Mouse (Mus musculus) mouse embryonic stem cell (cell line): ENCODE measurements around the gene Pip4k2a.
"Not testable (repeated sequence)": the region's sequence is repeated elsewhere in the genome, so short reads cannot be mapped to it uniquely, and the experiment has no call there.

Experiments
- in situ Hi-C, 2 experiments: fragments of 300-500 bp; cut with MboI; formaldehyde crosslinking; loops; 1 replicate in 1 of 2; 3 replicates in 1 of 2; pipeline ENCODE4 v1.14.3; 2019 to 2020; ENCODE audit warnings: low sequenced_read_pairs in 2 of 2, low pct_unique_long_range_greater_than_20kb in 1 of 2, mixed read lengths in 1 of 2; ENCODE audit not compliant: unreplicated experiment in 1 of 2

Gene Pip4k2a

DNA sequence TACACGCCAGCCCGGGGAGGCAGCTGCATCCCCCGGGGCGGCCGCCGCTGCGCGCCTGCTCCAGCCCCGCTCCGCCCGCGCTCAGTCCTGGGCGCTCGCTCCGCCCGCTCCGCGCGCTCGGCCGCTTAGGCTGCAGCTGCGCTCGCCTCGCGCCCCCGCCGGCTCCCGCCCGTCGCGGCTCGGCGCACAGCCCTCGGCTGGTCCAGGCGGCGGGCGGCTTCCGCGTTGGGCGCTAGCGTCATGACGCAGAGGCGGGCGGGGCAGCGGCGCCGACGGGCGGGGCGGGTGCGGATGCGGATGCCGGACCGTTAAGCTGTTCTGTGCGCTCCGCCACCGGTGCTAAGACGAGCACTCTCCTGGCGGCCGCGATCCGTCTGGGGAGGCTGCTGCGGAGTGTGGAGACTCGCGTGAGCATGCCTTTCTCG is at the start of gene Pip4k2a, which contains the start of gene 4930426L09Rik:
TSS of gene Pip4k2a (minus strand) at position 73 of the 425 bp plus-strand sequence.
TSS of gene 4930426L09Rik (plus strand) at position 290 of the 425 bp plus-strand sequence.
- in situ Hi-C loops = no loop called here

DNA sequence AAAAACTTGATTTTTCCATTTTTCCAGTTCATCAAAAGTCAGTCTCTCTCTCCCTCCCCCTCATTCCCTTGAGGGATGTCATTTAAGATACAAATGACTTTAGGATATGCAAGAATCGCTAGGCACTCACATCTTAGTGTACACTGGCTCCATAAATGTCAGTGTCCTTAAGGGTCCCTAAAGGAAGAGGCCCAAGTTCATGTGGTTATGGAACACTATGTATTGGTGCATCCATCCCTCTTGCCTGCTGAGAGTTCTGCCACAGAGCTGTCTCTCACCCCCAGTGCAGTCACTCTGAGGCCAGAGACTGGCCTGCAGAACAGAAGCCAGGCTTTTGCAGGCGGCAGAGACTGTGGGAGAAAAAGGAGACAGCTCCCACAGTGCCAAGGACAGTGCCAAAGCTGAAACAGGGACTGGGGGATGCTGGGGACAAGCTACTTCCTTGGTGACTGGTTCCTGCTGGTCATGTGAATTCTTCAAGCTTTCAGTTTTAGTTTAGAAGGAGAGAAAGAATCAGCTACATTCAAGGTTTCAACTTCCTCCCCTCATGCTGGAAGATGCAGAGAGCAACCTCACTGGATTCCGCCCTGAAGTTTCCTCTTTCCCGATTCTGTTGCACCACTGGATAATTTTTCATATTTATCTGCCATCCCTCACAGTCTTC is 40.1 kb upstream of the Pip4k2a start:
- in situ Hi-C loops = no loop called here

DNA sequence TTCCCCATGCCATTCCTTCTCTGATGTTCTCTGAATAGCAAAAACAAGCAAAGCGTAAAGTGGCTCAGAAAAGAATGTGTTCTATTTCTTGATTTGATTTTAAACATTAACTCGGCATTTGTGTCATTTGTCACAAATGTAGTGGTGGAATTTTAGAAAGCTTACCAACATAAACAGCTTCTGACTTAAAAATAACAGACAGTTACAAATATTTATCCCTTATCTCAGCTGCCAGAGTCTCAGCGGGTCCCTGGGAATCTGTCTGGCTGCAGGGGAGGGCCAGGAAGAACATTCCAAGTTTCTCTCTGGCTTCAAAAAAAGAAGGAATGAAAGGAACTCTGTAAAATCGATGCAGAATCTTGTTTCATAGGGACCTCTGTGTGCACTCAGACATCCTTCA is 39.5 kb upstream of the Pip4k2a start:
- in situ Hi-C loops = no loop called here

DNA sequence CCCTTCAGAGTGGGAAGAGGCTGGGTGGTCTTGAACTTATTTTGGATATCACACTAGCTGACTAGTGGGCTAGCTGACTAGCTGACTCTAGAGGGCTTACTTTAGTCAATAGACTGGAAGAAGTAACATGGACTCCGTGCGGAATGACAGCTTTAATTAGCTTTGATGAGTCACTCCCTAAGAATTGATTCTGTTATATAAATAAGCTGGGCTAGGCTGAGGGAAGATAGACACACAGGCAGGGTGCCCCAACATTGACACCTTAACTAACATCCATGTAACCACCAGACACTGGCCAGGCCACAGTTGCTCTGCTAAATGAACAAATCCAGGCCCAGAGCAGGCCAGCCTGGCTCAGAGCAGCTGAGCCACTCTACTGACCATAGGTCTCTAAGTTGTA is 26.9 kb upstream of the Pip4k2a start:
- in situ Hi-C loops = no loop called here

DNA sequence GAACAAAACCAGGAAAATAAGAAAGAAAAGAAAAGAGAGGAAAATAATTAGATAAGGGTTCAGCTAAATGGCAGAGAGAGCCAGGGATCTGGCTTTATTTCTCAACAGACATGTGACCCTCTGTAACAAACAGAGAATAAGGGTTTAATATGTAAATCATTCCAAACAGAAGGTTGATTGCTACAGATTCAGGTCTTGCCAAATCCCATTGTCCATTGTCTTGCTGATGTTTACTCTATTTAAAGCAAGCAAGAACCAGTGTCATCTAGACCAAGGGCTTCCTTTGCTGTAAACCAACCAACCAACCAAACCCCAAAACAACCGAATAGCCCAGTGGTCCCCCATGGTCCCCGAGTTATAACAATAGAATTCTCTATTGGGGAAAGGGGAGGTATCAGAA is 20.1 kb upstream of the Pip4k2a start:
- in situ Hi-C loops = no loop called here

DNA sequence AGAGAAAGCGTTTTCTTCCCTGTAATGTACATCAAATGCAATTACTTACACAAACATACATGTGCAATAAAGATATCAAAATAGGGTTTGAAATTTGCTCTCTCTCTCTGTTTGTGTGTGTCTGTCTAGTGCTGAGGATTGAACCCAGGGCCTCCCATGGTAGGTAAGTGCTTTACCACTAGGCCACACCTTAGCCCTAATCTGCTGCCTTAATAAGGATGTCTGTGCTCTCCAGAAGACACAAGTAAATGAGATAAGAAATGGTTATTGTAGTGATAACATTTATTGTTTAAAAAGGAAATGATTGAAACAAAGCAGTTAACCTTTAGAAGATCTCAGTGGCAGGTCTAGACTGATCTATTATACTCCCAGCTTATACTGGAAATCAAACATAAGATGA is 18.9 kb upstream of the Pip4k2a start:
- in situ Hi-C loops = no loop called here

DNA sequence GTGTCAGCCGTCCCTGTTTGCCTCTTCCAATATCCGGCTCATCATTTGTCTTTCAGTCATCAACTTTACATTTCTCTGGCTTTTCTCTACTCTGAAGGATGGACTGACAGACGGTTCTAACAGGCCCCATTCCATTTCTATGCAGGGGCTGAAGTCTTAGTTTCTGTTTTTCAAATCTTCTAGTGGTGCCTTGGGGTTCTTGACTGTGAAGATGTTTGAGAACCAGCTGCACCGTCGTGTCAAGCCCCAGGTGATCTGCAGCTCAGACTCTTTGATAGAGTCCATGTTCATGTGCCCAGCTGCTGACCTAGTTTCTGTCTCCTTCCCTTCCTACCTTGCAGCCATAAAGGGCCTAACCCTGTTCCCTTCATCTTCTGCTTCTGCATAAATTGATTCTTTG is 18.4 kb upstream of the Pip4k2a start:
- in situ Hi-C loops = no loop called here

DNA sequence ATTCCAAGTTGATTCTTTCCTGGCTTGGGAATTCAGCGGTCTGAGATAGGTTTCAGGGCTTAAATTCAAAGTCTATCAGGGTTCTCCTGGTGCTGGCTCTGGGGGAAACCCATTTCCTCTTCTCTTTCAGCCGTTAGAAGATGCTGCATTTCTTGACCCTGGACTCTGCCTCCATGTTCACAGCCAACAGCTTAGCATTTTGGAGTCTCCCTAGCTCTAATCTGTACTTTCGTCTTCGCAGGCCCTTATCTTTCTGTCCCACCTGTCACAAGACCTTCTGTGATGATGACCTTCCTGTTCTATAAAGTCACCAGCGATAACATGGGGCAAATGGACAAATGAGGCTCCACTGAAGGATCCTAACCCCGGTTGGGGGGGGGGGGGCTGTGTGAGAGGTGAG is 13.5 kb upstream of the Pip4k2a start:
- in situ Hi-C loops = no loop called here

DNA sequence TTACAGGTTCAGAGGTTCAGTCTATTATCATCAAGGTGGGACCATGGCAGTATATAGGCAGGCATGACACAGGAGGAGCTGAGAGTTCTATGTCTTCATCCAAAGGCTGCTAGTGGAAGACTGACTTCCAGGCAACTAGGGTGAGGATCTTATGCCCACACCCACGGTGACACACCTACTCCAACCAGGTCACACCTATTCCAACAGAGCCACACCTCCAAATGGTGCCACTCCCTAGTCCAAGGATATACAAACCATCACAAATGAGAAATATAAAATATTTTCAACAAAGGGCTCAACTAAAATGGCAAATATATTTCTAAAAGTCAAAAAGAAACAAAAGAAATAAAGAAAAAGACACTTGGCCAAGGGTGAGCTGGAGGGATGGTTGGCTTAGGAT is 12.6 kb upstream of the Pip4k2a start:
- in situ Hi-C loops = not testable (repeated sequence)

DNA sequence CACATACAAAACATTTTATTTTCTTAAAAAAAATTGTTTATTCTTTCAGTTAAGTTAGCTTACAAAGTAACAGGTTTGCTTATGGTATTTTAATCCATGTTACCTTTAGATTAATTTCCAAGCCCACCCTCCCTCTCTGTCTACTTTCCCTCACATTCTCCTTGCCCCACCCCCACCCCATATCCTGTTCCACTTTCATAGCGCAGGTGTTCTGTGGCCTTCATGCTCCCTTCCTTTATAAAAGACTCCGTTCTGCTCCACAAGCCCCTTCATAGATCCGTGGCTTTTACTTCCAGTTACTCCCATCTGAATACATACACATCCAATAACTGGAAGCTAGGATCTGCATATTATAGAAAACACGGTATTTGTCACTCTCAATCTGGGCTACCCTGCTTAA is 9.7 kb upstream of the Pip4k2a start:
- in situ Hi-C loops = no loop called here

DNA sequence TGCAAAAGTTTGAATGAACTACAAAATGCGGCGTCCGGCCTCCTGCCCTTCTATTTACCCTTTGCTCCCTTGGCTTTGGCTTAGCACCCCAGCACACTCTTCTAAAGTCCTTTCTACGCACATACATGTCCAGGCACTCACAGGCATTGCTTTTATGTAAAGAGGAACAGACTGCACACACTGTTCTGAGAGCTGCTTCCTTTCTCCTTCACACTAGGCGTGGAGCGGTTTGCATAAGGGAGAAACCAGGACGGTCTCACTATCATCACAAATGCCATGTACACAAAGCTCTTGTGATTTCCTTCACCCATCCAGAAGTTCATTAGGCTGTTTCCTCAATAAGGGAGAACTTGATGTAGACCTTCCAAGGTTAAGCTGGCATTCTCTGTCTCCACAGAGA is 8.2 kb upstream of the Pip4k2a start:
- in situ Hi-C loops = no loop called here

DNA sequence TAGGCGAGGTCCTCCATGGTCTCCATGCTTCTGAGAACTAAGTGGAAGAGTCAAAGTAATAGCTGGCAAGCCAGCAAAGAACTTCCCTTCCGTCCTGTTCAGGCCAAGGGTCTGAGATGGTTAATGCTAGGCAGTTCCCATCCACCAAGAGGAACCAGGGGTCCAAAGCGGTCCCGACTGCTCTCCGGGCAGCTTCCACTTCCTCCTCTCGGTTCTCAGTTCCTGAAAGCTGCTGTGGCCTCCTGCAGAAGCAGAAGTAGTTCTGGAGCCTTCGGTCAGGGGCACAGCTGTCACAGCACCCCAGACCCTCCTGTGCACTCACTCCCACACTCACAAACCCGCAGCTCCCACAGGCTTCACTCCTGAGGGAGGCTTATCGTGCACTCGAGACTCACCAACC is 6.9 kb upstream of the Pip4k2a start:
- in situ Hi-C loops = no loop called here

DNA sequence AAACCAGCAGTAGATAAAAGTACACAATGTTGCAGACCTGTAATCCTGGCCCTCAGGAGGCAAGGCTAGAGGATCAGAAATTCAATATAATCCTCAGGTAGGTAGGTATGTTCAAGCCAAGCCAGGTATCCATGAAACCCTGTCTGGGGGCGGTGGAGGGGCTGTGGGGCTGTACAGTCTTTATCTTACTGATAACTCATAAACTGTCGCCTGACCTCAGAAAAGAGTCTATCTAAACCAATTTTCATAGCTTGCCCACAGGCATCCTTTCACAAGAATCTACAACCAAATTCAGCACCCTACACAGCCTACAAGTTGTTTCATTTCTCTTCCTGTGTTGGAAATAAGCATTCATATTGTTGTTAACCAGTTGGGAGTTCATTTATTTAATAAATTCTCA is 1.5 kb upstream of the Pip4k2a start:
- in situ Hi-C loops = no loop called here

DNA sequence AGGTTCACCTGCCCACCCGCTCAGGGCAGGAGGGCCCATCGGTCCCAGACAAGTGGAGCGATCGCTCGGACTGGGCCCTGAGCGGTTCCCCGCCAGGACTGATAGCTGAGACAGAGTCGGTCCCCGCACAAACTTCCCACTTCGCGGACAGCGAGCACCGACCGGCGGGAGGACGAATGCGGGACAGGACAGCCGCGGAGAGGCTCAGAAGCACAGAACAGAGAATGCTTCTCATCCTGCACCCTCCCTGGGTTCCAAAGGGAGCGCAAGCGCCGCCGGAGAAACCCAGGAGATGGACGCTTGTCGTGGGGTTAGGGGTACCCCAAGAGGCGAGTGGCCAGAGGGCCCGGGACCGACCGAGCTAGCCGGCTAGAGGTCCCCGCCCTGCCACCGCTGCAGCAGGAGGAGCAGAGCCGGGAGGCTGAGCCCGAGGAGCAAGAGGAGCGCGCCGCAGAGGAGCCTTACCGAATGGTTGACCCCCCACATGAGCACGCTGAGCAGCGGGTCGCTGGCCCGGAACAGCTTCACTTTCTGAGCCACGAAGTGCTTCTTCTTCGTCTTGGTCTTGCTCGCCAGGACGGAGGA is 447 bp downstream of the Pip4k2a start:
- in situ Hi-C loops = no loop called here

DNA sequence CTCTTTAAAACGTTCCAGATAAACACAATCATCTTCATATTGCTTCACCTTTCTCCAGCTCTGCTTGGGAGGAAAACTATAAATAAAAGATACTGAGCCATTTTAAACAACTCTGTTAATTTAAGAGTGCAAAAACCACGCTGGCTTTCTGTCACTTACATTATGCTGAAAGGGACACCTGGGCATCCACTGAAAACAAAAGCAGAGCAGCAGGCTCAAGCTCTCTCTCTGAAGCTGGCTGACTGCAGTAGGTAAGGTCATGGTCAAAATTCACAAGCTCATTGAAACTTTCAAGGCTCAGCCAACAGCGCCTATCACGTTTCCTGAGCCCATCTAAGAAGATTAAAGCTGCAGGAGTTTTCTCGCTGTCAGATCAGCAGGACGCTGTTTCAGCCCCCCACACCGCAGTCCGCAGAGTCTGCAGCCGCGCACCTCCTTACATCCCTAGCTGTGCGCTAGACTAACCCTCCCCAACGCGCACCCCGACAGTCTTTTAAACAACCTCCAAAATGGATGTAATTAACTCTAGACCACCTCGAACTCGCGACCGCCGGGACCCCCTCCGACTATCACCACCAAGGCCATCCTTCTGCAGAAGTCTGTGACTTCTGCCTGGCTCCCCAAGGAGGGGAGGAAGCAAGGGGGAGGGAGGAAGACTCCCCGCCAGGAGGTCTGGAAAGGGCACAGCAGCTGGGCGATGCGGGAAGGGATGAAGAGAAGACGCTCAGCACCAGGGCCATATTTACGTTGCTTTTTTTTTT is 1.3 kb downstream of the Pip4k2a start:
- in situ Hi-C loops = no loop called here

DNA sequence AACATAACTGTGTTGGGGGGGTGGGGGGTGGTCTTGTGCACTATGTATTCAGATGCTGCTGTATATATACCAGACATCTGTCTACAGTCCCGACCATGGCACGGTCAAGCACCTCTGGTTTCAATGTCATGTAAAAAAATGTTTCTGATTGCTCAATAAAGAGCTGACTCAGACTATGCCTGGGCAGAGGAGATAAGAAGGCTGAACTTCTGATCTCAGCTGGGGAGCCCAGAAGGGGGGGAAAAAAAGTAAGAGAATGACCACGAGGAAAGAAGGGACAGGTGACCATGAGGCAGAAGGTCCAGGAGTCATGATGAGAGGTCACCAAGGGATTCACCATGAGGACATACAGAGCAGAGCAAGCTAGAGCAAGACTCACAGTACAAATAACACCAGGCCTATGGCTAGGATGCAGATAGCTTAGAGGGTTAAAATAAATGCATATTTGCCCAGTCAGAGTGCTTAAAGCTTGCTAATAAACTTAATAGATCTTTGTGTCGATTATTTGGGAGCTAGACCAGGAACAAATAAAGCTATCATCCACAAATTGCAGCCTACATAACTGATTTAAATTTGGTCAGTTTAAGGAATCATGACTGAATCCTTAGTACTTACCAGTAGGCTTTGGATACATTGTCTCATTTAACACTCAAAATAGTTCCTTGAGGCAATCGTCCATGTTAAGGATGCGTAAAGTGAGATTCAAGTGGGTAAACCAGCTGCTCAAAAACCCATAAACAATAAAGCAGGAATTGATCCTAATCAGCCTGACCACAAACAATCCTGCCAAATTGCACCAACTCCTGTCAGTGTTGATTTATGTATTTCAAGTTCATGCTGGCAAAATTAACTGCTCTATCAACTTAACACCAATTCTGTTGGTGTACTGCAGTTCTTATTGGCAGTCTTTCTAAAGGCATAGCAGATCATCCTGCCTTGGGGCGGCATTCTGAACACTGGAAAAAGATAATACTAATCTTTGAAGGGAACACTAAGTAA is 5.1 kb downstream of the Pip4k2a start:
- in situ Hi-C loops = no loop called here

DNA sequence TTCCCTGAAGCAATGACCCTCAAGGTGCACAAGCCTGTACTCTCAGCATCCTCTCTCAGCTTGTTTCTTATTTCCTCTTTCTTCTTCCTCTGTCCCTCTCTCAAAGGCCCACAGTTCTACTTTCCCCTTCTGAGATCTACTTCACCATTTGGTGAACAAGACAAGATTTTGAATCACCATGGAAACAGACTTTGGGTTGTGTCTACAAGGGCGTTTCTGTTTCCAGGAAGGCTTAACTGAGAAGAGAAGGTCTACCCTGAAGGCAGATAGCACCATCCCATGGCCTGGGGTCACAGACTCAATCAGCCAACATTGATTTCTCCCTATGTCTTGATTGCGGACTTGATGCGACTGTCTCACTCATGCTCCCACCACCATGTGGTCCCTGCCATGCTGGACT is 9.0 kb downstream of the Pip4k2a start:
- in situ Hi-C loops = no loop called here

DNA sequence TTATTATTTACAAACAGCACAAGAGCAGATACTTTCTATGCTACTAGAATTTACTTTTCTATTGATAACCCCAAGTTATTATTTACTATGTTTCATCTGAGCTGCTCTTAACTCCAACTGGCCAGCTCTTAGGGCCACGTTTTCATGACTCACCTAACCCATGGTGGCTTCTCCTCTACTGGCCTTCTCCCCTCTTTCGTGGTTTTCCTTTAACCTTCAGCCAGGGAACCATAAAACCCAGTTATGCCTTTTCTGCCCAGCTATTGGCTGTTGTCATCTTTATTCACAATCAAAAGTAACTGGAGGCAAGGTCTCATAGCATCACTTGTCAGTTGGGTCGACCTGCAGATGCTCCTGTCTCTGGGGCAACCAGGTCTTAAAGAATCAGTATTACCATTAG is 12.4 kb downstream of the Pip4k2a start:
- in situ Hi-C loops = no loop called here
